8 mouse cellular contexts compared by ENCODE assay signal in genomic region chr4:136179998-136180397, GRCm38 (mm10). TPM values are rescaled to one million over a fixed set of nuclear protein-coding genes. Genes with fewer than 3 reads are reported as not detected.
A peak's percentile ranks its signal among the peaks of the same experiment; 100 is the strongest.
DNase-seq lines count a peak whose midpoint lies in the region; ATAC-seq and TF ChIP-seq lines count a peak whose summit lies in the region.

No protein-coding gene starts in this region.

- H3K79me2 ChIP-seq in C2C12 (ENCODE audit: control insufficient read depth, insufficient read depth), result peaks cover 48% of the 10 kb centered on the region

- H3K9ac ChIP-seq in heart, embryonic 12.5 days, result peak overlapping the region; percentile 44; the same call in 1 of the 2 replicates
- H3K9ac ChIP-seq in kidney, embryonic 15.5 days, result 0 out of 2 replicates have a peak overlapping the region, but pooled peaks have one; percentile 32
- peak overlapping the region; percentile 45; the same call in 1 of the 2 replicates for H3K9ac ChIP-seq in liver, embryonic 11.5 days (ENCODE audit: low read depth, low read length)

- 1% methylated on average over 15 of the region's 15 CpGs for WGBS in heart, embryonic 12.5 days
- 9% methylated on average over 15 of the region's 15 CpGs for WGBS in kidney, embryonic 15.5 days
- WGBS in liver, embryonic 11.5 days, result 5% methylated on average over 15 of the region's 15 CpGs

- peaks cover 91% of the 10 kb centered on the region for H3K4me1 ChIP-seq in erythroblast, embryonic 14.5 days (ENCODE audit: control insufficient read depth)
- peaks cover 53% of the 10 kb centered on the region for H3K4me1 ChIP-seq in heart, embryonic 12.5 days (replicated peaks)
- H3K4me1 ChIP-seq in kidney, embryonic 15.5 days, result peaks cover 52% of the 10 kb centered on the region
- H3K4me1 ChIP-seq in liver, embryonic 11.5 days (replicated peaks; ENCODE audit: control insufficient read depth, insufficient read depth, low read length), result peaks cover 65% of the 10 kb centered on the region

- H3K36me3 ChIP-seq in C2C12 (ENCODE audit: control insufficient read depth, insufficient read depth), result peaks cover 45% of the 10 kb centered on the region
- peaks cover 100% of the 10 kb centered on the region for H3K36me3 ChIP-seq in erythroblast, embryonic 14.5 days (ENCODE audit: control insufficient read depth)
- H3K36me3 ChIP-seq in heart, embryonic 12.5 days, result peaks cover 8% of the 10 kb centered on the region; the same call in 1 of the 2 replicates
- H3K36me3 ChIP-seq in kidney, embryonic 15.5 days, result peaks cover 11% of the 10 kb centered on the region
- 0 out of 2 replicates have a peak, but pooled peaks cover 2% of the 10 kb centered on the region for H3K36me3 ChIP-seq in liver, embryonic 11.5 days (ENCODE audit: control insufficient read depth, insufficient read depth, low read length)

- H3K27ac ChIP-seq in heart, embryonic 12.5 days (ENCODE audit: poor library complexity, severe bottlenecking), result peak overlapping the region; percentile 78
- H3K27ac ChIP-seq in kidney, embryonic 15.5 days, result peak overlapping the region; percentile 69
- H3K27ac ChIP-seq in liver, embryonic 11.5 days (ENCODE audit: low read depth, low read length), result 0 out of 2 replicates have a peak overlapping the region, but pooled peaks have one; percentile 33

- H3K4me3 ChIP-seq in C2C12 (ENCODE audit: insufficient read depth, poor library complexity, severe bottlenecking), result no peak overlapping the region
- H3K4me3 ChIP-seq in erythroblast, embryonic 14.5 days (replicated peaks), result peak overlapping the region; percentile 82
- H3K4me3 ChIP-seq in heart, embryonic 12.5 days, result peak overlapping the region; percentile 43
- H3K4me3 ChIP-seq in kidney, embryonic 15.5 days (replicated peaks), result peak overlapping the region; percentile 38
- peak overlapping the region; percentile 38 for H3K4me3 ChIP-seq in liver, embryonic 11.5 days (ENCODE audit: low read depth, low read length)

- H3K4me2 ChIP-seq in heart, embryonic 12.5 days, result peak overlapping the region; percentile 70
- peak overlapping the region; percentile 59 for H3K4me2 ChIP-seq in kidney, embryonic 15.5 days
- peak overlapping the region; percentile 64 for H3K4me2 ChIP-seq in liver, embryonic 11.5 days

- peaks cover 25% of the 10 kb centered on the region for H3K79me3 ChIP-seq in C2C12 (ENCODE audit: low read depth)

- TF ChIP-seq CTCF in C2C12 (IDR thresholded peaks at IDR 0.05; ENCODE audit: control insufficient read depth, insufficient read depth, insufficient read length), result peak; percentile 46

- H3ac ChIP-seq in C2C12 (ENCODE audit: control insufficient read depth, insufficient read length, low read depth), result no peak overlapping the region

- DNase-seq in brain, adult 2 months (ENCODE audit: low read depth, low spot score), result peak; percentile 70
- DNase-seq in liver, embryonic 11.5 days (ENCODE audit: low spot score), result peak; percentile 89
- DNase-seq in spleen, postnatal 4 days (ENCODE audit: low spot score in 2 of 2), result peak; percentile 95 to 99

- no peaks in the 10 kb centered on the region for H3K27me3 ChIP-seq in C2C12 (ENCODE audit: control insufficient read depth, insufficient read depth, insufficient read length)
- H3K27me3 ChIP-seq in erythroblast, embryonic 14.5 days (ENCODE audit: control insufficient read depth), result no peaks in the 10 kb centered on the region
- H3K27me3 ChIP-seq in heart, embryonic 12.5 days (replicated peaks), result no peaks in the 10 kb centered on the region
- H3K27me3 ChIP-seq in kidney, embryonic 15.5 days, result no peaks in the 10 kb centered on the region
- no peaks in the 10 kb centered on the region for H3K27me3 ChIP-seq in liver, embryonic 11.5 days (replicated peaks; ENCODE audit: control insufficient read depth, insufficient read depth, low read length)

- peak; percentile 60 for ATAC-seq in heart, embryonic 12.5 days (ENCODE audit: insufficient number of reproducible peaks, low FRiP score)
- peak; percentile 38 for ATAC-seq in kidney, embryonic 15.5 days (replicated peaks; ENCODE audit: low FRiP score)
- peak; percentile 55 for ATAC-seq in liver, embryonic 11.5 days (replicated peaks; ENCODE audit: low FRiP score)
- peak; percentile 68 for ATAC-seq in monocyte, adult 5-6 weeks (replicated peaks; ENCODE audit: insufficient number of reproducible peaks, low FRiP score, low TSS enrichment, poor library complexity, severe bottlenecking)

- H3K9me3 ChIP-seq in erythroblast, embryonic 14.5 days (ENCODE audit: control insufficient read depth, low read length), result no peaks in the 10 kb centered on the region
- no peaks in the 10 kb centered on the region for H3K9me3 ChIP-seq in heart, embryonic 12.5 days (replicated peaks)
- no peaks in the 10 kb centered on the region for H3K9me3 ChIP-seq in kidney, embryonic 15.5 days (replicated peaks)
- no peaks in the 10 kb centered on the region for H3K9me3 ChIP-seq in liver, embryonic 11.5 days (ENCODE audit: control insufficient read depth, low read length)

TF ChIP-seq in C2C12, 6 proteins besides CTCF, POLR2A, EP300 and RAD21:
- TF ChIP-seq MYOD1 (IDR thresholded peaks at IDR 0.05; ENCODE audit: control insufficient read depth, insufficient read length, low read depth) (no peak), MAX (IDR thresholded peaks at IDR 0.05) (no peak), FOSL1 (IDR thresholded peaks at IDR 0.05; ENCODE audit: insufficient read depth, low read length, poor library complexity, severe bottlenecking) (no peak)

RNA-seq across cellular contexts. Expression of gene E2f2, which starts 7.8 kb away (rescaled TPM):
- 11.5 TPM for polyA plus RNA-seq in C2C12 (2012; fragmentation: generic; extraction: Trizol)
- polyA plus RNA-seq in erythroblast, embryonic 14.5 days (2012), result 108 and 119 TPM in 2 replicates
- 8.1 and 9.3 TPM in 2 replicates for polyA plus RNA-seq in heart, embryonic 12.5 days (2016; fragmentation: Nextera tagmentation; extraction: Ambion mirVana)
- polyA plus RNA-seq in kidney, embryonic 15.5 days (2015; fragmentation: Nextera tagmentation; extraction: Ambion mirVana), result 9.7 and 10.5 TPM in 2 replicates
- polyA plus RNA-seq in liver, embryonic 11.5 days (2014; fragmentation: Nextera tagmentation; extraction: Ambion mirVana), result 9.0 and 9.2 TPM in 2 replicates
- 18.1 to 19.7 TPM (median 18.4 TPM) in 3 replicates for total RNA-seq in monocyte, adult 5-6 weeks (2017)

RNA-seq across cellular contexts. Expression of gene Asap3, which starts 26.2 kb away (rescaled TPM):
- polyA plus RNA-seq in C2C12 (2012; fragmentation: generic; extraction: Trizol), result 3.8 TPM
- 0.01 TPM in 2 replicates for polyA plus RNA-seq in erythroblast, embryonic 14.5 days (2012)
- polyA plus RNA-seq in heart, embryonic 12.5 days (2016; fragmentation: Nextera tagmentation; extraction: Ambion mirVana), result 2.9 and 3.4 TPM in 2 replicates
- polyA plus RNA-seq in kidney, embryonic 15.5 days (2015; fragmentation: Nextera tagmentation; extraction: Ambion mirVana), result 4.5 and 6.0 TPM in 2 replicates
- polyA plus RNA-seq in liver, embryonic 11.5 days (2014; fragmentation: Nextera tagmentation; extraction: Ambion mirVana), result 1.8 and 2.9 TPM in 2 replicates
- not detected in 3 replicates for total RNA-seq in monocyte, adult 5-6 weeks (2017)

RNA-seq across cellular contexts. Expression of gene Id3, which starts 36.7 kb away (rescaled TPM):
- 780 TPM for polyA plus RNA-seq in C2C12 (2012; fragmentation: generic; extraction: Trizol)
- polyA plus RNA-seq in erythroblast, embryonic 14.5 days (2012), result 0.38 and 0.54 TPM in 2 replicates
- polyA plus RNA-seq in heart, embryonic 12.5 days (2016; fragmentation: Nextera tagmentation; extraction: Ambion mirVana), result 320 and 321 TPM in 2 replicates
- 862 and 905 TPM in 2 replicates for polyA plus RNA-seq in kidney, embryonic 15.5 days (2015; fragmentation: Nextera tagmentation; extraction: Ambion mirVana)
- polyA plus RNA-seq in liver, embryonic 11.5 days (2014; fragmentation: Nextera tagmentation; extraction: Ambion mirVana), result 191 and 200 TPM in 2 replicates
- 4.9 to 16.7 TPM (median 8.5 TPM) in 3 replicates for total RNA-seq in monocyte, adult 5-6 weeks (2017)

Comparison
In these comparisons a context has a peak if more than half of its experiments do, and no peak if none do; other contexts are left out.
1. RNA of gene Id3, which starts 36.7 kb away (polyA plus RNA-seq): 862 to 905 TPM in kidney, embryonic 15.5 days, 780 TPM in C2C12 (single experiment), 320 to 321 TPM in heart, embryonic 12.5 days and 191 to 200 TPM in liver, embryonic 11.5 days; 0.38 to 0.54 TPM in erythroblast, embryonic 14.5 days; every median in the first group is over 100 times any median in the second.
2. Peak in every context shown above with its lines, with median percentiles within 50 percentile points of each other: DNase-seq, ATAC-seq, H3K27ac ChIP-seq, H3K4me2 ChIP-seq and H3K9ac ChIP-seq.